Mouse (Mus musculus) olfactory bulb, adult 2 months (tissue): ENCODE results near the gene C8g.

ENCODE experiments used
- CTCF ChIP-seq: fragments of 200-500 bp; IDR thresholded peaks from 2 replicates; pipeline ENCODE4 v1.5.1; 2012; ENCODE audit warnings: low read depth, mild to moderate bottlenecking, low read length, moderate library complexity; ENCODE audit not compliant: insufficient read depth
- POLR2A ChIP-seq: fragments of 200-500 bp; IDR thresholded peaks from 2 replicates; pipeline ENCODE4 v1.6.1; 2012; ENCODE audit warnings: mild to moderate bottlenecking, low read depth, low read length, moderate library complexity; ENCODE audit not compliant: insufficient read depth

DNA sequence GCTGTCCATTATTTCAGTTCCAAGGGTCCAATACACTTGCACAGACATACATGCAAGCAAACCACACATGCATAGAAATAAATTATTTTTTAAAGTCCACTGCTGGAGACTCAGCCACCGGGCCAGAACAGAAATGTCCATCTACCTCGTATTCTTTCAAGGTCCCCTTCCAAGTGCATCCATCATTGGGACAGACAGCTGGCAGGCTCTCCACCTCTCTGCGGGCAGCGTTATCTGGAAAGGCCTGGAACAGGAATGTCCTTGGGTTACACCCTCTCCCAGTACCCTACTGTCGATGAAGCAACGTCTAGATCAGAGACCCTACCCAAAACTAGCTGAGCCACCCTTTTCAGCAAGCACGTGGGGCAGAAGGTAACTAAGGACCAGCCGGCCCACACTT lies 35.0 kb upstream of the C8g start:
- TF ChIP-seq POLR2A = no peak
- no peak for TF ChIP-seq CTCF
